Mouse (Mus musculus) c-Kit-positive CD71-negative TER-119-negative erythroid progenitor cells, embryonic 14.5 days (primary cell): ENCODE results near the gene Aar2.
"Not testable (repeated sequence)": the region's sequence is repeated elsewhere in the genome, so short reads cannot be mapped to it uniquely, and the experiment has no call there.

Source experiments
- DNase-seq: peaks from one replicate; pipeline ENCODE4 v3.0.0-alpha.2; 2013; ENCODE audit warnings: low read depth

The Aar2 gene

DNA sequence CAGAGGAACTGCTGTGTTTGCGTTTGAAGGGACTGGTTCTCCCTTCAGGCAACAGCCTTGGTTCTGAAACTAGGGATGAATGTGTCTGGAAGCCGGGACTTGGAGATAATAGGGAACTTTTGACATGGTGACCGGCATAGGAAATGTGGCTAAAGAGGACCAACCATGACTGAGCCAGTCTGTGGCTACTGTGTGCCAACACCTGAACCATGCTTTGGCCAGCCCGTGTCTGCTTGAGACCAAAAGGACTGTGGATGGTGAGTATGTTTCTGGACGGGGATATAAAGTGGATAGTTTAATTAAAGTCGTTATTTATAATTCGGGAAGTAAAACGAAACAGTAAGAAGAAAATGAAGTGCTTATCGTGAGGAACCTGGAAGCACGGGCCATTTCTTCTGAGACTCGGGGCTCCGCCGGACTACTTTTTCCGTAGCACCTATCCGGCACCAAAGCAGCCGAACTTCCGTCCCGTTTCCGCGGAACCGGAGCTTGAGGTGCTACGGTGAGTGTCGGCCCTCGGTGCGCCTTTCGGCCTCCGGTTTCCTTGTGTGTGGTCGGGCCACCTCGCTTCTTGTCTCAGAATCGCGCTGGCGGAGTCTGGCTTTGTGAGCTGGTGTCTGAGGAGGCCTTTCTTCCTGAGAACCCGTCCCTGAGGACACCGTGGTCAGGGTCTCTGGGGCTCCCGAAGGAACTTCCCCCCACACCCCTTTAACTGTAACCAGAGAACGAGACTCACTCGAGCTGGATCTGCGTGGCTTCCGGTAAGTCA lies at the start of gene Aar2:
Gene Aar2 (plus strand): TSS at position 462 of the 769 bp plus-strand sequence.
- DNase-seq: peak; percentile 83

DNA sequence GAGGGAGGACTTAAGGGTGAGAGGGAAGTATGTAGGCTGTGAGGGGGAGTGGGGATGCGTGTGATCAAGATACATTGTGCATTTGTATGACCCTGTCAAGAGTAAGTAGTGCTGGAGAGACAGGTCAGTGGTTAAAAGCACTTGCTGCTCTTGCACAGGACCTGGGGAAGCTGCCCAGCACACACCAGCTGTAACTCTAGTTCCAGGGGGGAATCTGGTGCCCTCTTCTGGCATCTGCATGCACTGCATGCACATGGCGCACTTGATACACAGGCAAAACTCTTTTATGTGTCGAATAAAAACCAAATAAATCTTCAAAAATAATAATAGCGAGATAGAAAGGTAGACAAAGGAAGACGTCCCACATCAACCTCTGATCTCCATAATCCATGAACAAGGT lies 49.5 kb upstream of the Aar2 start:
- DNase-seq: peak; percentile 35

- DNase-seq: no peak
Measured at GRCm38 (mm10) chr2:156501025-156501424, 46.4 kb upstream of the Aar2 start.

DNA sequence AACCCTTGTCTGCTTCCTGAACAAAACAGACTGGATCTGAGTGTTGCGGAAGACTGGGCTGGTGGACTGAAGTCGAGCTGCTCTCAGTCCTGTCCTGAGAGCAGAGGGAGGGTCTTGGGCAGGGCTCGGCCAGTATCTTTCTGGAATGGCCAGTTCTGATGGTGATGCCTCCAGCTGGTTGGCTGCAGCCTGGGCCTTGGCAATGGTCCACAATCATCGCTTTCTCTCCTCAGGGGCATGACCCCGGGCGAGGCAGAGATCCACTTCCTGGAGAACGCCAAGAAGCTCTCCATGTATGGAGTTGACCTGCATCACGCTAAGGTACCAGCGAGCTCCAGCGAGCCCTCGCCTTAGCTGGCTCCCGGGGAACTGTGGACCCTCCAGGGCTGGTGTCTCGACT lies 41.9 kb upstream of the Aar2 start:
- no peak for DNase-seq

GRCm38 (mm10) chr2:156512028-156512427 lies 35.4 kb upstream of the Aar2 start:
- DNase-seq: no peak

DNA sequence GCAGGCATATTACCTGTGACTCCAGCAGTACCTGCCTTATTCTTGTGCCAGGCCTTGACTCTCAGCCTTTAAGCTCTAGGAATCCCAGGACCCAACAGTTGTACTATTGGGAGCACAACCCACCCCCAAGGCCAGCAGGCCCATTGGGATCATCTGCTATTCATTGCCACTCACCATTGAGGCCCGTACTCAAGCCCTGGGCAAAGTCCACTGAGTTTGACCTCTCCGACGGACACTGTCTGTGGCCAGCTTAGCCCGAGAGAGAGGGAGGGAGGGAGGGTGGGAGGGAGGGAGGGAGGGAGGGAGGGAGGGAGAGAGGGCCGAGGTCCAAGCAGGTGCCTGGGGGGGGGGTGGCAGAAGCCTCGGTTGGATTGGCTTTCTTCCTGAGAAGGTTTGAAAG lies 34.8 kb upstream of the Aar2 start:
- no peak for DNase-seq

GRCm38 (mm10) chr2:156515102-156515501 lies 32.3 kb upstream of the Aar2 start:
- no peak for DNase-seq

- peak; percentile 40 for DNase-seq
Measured at GRCm38 (mm10) chr2:156515565-156516185, 31.7 kb upstream of the Aar2 start.

DNA sequence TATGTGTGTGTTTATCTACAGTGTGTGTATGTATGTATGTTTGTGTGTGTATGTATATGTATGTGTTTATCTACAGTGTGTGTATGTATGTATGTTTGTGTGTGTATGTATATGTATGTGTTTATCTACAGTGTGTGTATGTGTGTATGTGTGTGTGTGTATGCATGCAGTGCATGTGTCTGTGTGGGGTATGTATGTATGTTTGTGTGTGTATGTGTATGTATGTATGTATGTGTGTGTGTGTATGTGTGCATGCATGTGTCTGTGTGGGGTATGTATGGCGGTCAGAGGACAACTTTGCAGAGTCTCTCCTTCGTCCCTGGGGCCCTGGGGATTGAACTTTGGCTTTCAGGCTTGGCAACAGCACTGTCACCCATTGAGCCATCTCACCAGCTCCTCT lies 30.7 kb upstream of the Aar2 start:
- not testable (repeated sequence) for DNase-seq

DNA sequence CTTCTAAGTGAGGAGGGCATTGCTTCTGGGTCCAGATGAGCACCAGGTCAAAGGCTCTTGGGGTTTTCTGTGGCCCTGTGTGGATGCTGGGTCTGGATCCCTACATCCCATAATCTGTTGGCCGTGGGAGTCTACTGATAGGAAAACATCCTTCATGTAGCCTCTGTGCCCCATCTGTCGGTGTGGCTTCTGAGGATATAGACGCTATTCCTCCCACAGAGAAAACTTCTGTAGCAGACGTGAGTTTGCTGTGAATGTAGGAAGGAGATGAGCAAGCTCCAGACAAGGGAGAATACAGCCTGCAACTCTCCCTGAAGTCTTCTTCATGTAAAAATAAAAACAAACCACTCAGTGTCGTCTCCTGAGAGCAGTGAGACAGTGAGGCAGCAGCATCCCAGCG lies 29.1 kb upstream of the Aar2 start:
- DNase-seq: no peak

- no peak for DNase-seq
Measured at GRCm38 (mm10) chr2:156519584-156519983, 27.8 kb upstream of the Aar2 start.

DNA sequence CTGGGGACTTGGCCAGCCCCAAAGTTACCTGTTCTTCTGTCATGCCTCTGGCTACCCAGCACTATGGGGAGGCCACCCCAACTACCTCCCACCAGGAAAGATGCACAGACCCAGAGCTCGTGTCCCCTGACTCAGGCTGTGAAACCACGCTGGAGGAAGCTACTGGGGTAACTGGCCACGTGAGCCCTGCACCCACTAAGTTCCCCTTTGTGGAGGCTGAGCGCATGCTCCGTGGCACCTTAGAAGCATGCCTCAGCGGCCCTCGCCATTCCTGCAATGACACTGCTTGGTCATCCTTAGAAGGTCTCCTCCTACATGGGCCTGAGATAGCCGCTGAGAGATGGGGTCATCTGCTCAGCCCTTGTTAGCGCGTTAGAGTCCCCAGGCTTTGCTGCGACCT lies 24.4 kb upstream of the Aar2 start:
- DNase-seq: peak; percentile 38

- no peak for DNase-seq
Measured at GRCm38 (mm10) chr2:156524078-156524477, 23.3 kb upstream of the Aar2 start.

GRCm38 (mm10) chr2:156529726-156530125 lies 17.7 kb upstream of the Aar2 start:
- DNase-seq: peak; percentile 51

DNA sequence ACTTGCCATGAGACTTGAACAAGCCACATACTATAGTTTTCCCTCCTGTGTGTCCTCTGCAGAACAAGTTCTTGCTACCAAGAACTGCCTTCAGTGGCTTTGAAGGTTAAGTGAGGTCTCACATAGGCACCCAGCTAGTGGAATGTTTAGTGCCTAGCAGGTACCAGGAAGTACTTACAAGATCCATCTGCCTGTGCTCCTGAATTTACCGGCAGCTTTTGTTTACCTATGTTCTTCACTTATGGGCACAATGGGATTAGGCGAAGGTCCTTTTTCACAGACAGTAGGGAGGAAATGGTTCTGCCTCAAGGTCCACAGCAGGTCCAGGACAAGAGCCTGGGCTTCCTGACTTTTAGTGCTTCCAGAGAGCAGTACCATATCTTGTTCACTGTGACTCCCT lies 14.2 kb upstream of the Aar2 start:
- no peak for DNase-seq

DNA sequence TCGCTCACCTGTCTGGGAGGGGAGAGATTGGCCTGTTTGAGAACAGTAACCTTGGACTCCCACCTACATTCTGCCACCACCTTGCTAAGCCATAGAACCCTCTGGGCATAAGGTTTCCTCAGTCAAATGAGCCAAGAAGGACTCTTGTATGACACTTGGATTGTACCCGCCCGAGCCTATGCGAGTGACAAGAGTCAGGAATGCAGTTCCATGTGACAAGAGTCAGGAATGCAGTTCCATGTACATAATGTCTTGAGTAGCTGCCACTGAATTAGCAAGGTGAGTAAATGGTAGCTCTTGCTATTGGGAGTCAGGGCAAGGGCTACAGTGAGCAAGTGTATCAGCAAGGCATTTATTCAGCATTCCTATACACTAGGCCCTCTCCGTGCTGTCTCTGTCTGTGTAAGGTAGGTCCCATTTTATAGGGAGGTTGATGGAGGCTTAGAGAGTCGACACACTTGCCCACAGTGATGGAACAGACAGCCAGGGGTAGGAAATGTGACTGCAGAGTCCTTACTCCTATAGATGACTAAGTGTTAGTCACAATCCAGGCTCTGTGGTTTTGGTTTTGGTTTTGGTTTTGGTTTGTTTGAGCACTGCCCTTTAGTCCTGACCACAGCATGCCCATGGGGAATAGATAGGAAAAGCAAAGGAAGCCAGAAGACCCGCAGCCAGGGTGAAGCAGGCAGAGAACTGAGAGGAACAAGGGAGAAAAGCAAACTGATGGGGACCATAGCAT lies 8.4 kb upstream of the Aar2 start:
- no peak for DNase-seq

DNA sequence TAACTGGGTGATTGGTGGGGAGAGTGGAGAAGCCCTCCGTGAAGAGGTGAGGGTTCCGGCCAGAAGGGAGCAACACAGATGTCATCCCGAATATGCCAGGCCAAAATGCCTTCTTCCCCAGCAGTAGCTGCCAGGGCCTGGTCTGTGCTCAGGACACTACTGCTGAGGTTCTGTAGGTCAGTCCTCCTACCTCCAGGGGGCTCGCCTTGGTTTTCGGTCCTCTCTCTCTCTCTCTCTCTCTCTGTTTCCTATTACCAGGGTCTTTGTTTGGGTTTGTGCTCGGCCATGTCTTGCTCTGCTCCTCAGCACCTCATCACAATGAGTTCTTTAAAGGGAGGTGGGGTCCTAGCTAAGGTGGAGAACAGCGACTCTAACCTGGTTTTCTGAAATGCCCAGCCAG lies 6.4 kb upstream of the Aar2 start:
- no peak for DNase-seq

DNA sequence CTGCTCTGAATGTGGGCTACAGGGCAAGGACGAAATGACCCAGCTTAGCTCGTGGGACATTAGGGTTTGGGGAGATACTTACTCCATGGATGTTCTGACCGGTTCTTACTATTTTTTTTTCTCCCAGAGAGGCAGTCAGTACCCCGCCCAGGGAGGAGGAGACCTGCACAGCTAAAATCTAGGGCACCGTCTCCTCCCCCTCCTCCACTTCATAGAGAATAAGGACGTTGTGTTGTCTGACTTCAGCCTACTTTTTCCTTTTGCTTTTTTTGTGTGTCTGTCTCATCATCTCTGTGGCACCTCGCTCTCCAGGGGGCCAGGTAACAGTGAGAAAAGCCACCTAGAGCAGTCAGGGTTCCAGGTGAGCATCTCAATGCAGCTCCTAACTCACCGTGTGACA lies 5.0 kb upstream of the Aar2 start:
- no peak for DNase-seq

GRCm38 (mm10) chr2:156543804-156544203 lies 3.6 kb upstream of the Aar2 start:
- DNase-seq: no peak

GRCm38 (mm10) chr2:156552421-156552820 lies 5.0 kb downstream of the Aar2 start:
- no peak for DNase-seq

GRCm38 (mm10) chr2:156561808-156562207 lies 14.4 kb downstream of the Aar2 start:
- no peak for DNase-seq

DNA sequence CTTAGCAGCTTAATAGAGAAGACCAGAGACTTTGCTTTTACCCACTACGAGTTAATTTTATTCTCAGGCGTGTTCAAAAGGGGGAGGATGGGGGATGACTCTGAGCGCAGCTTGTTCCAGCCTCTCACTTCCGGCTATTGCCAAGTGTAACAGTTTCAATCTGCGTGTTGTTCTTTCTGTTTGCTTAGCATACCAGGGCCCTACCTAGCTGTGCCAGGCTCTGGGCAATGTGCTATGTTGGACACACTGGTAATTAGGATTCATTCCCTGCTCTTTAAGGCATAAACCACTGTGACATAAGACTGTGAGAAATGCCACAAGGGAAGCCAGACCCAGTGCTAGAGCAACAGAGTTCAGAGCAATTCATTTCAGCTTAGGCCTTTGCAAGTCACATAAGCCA lies 16.2 kb downstream of the Aar2 start:
- DNase-seq: no peak

GRCm38 (mm10) chr2:156566512-156566911 lies 19.1 kb downstream of the Aar2 start:
- DNase-seq: no peak
